Mouse (Mus musculus) heart, postnatal 0 days (tissue): ENCODE measurements around the gene Dusp6.

Experiments used
- CTCF ChIP-seq: IDR thresholded peaks from 2 replicates; pipeline ENCODE4 v1.5.1; 2016; ENCODE audit warnings: antibody characterized with exemption, control low read depth, low read depth
- EP300 ChIP-seq: IDR thresholded peaks from 2 replicates; pipeline ENCODE4 v1.6.1; 2016; ENCODE audit warnings: antibody characterized with exemption, low read depth

DNA sequence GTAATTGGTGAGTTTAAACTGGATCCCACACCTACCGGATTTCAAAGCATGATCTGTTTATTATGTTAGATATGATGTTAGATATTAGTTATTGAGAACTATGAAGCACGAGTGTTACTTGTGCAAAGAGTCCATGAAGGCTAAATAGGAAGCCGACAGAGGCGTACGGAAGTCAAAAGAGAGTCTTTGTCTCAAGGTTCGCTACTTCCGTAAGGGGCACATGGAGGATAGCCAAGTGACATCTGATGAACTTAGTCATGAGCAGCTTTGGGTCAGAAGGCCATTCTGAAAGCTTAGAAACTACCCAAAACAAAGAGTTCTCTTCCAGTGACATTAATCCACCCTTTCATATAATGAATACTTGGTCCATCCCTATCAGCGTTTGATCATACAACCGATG is 27.9 kb upstream of the Dusp6 start:
- TF ChIP-seq CTCF, result no peak
- no peak for TF ChIP-seq EP300
